Mouse (Mus musculus) cerebellum, adult 8-10 months (tissue): ENCODE data around the gene Tmem169.
"Not testable (repeated sequence)": the region's sequence is repeated elsewhere in the genome, so short reads cannot be mapped to it uniquely, and the experiment has no call there.

ENCODE experiments used
- DNase-seq: peaks from one replicate; pipeline ENCODE4 v3.0.0; 2022

The Tmem169 gene

GRCm38 (mm10) chr1:72283992-72284485 is at the start of gene Tmem169, which contains the start of gene Pecr:
Gene Tmem169, plus strand, starts transcription at chr1:72284369.
Gene Pecr, minus strand, starts transcription at chr1:72284314.
- peak; percentile 95 for DNase-seq

- peak; percentile 72 for DNase-seq
Observed at GRCm38 (mm10) chr1:72236363-72237006, 47.7 kb upstream of the Tmem169 start.

- no peak for DNase-seq
Observed at GRCm38 (mm10) chr1:72237007-72237775, 47.0 kb upstream of the Tmem169 start.

- no peak for DNase-seq
Observed at GRCm38 (mm10) chr1:72238016-72238580, 46.1 kb upstream of the Tmem169 start.

GRCm38 (mm10) chr1:72239113-72239512 is 45.1 kb upstream of the Tmem169 start:
- not testable (repeated sequence) for DNase-seq

GRCm38 (mm10) chr1:72242581-72243143 is 41.5 kb upstream of the Tmem169 start:
- DNase-seq = no peak

GRCm38 (mm10) chr1:72243656-72244316 is 40.4 kb upstream of the Tmem169 start:
- DNase-seq = peak; percentile 97

GRCm38 (mm10) chr1:72244317-72245036 is 39.7 kb upstream of the Tmem169 start:
- no peak for DNase-seq

- not testable (repeated sequence) for DNase-seq
Observed at GRCm38 (mm10) chr1:72248226-72248737, 35.9 kb upstream of the Tmem169 start.

GRCm38 (mm10) chr1:72251806-72252205 is 32.4 kb upstream of the Tmem169 start:
- DNase-seq = no peak

- DNase-seq = peak; percentile 37
Observed at GRCm38 (mm10) chr1:72253881-72254491, 30.2 kb upstream of the Tmem169 start.

- peak; percentile 82 for DNase-seq
Observed at GRCm38 (mm10) chr1:72254545-72255061, 29.6 kb upstream of the Tmem169 start.

GRCm38 (mm10) chr1:72255062-72255853 is 28.9 kb upstream of the Tmem169 start:
- peak; percentile 27 for DNase-seq

- no peak for DNase-seq
Observed at GRCm38 (mm10) chr1:72255854-72256175, 28.4 kb upstream of the Tmem169 start.

- no peak for DNase-seq
Observed at GRCm38 (mm10) chr1:72256381-72257256, 27.6 kb upstream of the Tmem169 start.

- DNase-seq = no peak
Observed at GRCm38 (mm10) chr1:72263099-72263498, 21.1 kb upstream of the Tmem169 start.

GRCm38 (mm10) chr1:72278085-72278484 is 6.1 kb upstream of the Tmem169 start:
- DNase-seq = no peak

- no peak for DNase-seq
Observed at GRCm38 (mm10) chr1:72282604-72283003, 1.6 kb upstream of the Tmem169 start.

GRCm38 (mm10) chr1:72284539-72284938 is 370 bp downstream of the Tmem169 start:
- DNase-seq = no peak
